Mouse (Mus musculus): ENCODE data around the gene Ifrd2.

GRCm38 (mm10) chr9:107538231-107538630 is 49.2 kb upstream of the Ifrd2 start:
- no peak for TF ChIP-seq CTCF (IDR thresholded peaks at IDR 0.05; ENCODE audit: control insufficient read depth, insufficient read depth, insufficient read length)
- TF ChIP-seq MYOG (IDR thresholded peaks at IDR 0.05; ENCODE audit: control insufficient read depth, extremely low read depth, insufficient read length), result no peak
- no peak for TF ChIP-seq MAX (IDR thresholded peaks at IDR 0.05)
